Mouse (Mus musculus) thymus, adult 18-20 months (tissue): ENCODE results near the gene Hes6.

ENCODE experiments used
- DNase-seq, 2 experiments: peaks; one replicate each; pipeline ENCODE4 v3.0.0; 2022; ENCODE audit warnings: mixed read lengths in 2 of 2

Gene Hes6

DNA sequence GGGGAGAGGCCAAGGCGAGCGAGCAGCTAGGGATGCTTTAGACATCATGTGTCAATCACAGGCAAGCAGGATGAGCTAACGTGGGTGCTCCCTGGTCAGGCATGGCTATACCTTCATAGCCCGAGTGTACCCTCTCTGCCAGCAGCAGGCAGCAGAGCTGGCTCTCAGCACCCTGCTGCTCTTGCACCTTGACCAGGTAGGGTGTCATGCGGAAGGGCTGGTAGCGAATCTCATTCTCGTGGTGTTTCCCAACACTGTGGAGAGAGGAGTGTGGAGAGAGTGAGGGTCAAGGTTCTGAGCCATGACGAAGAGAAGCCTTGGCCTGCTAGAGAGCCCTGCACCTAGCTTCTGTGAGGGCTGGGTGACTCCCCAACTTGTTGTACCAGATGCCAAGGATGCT lies 25.9 kb upstream of the Hes6 start:
- DNase-seq = no peak

DNA sequence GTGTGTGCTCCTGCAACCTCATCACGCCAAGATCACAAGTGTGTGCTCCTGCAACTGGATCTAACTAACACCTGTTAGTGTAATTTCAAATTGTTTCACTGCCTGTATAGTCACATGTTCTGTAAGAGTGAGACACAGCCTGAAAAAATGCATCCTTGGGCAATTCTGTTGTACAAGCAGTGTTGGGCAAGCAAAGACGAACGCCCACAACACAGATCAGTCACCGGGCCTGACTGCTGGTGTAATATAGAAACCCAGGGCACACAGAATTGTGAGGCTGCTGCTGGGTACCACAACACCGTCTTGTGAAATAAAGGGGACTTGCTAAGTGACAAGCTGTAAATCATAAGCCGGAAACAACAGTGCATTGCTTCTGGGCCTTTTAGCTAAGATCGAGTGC lies 23.7 kb upstream of the Hes6 start:
- no peak for DNase-seq

DNA sequence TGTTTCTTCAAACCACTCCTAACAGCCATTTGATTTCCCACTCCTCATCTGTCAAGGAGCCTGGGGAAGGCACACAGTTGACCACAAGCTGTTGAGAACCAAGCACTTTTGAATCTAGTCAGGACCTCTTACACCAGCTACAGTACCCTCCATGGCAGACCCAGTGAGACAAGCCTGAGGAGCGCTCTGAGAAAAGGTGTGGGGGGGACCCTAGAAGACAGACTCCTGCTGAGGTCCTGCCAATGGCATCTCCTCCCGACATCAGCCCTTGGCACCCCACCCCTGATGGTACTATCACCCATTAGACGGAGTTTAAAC lies 23.2 kb upstream of the Hes6 start:
- no peak for DNase-seq

DNA sequence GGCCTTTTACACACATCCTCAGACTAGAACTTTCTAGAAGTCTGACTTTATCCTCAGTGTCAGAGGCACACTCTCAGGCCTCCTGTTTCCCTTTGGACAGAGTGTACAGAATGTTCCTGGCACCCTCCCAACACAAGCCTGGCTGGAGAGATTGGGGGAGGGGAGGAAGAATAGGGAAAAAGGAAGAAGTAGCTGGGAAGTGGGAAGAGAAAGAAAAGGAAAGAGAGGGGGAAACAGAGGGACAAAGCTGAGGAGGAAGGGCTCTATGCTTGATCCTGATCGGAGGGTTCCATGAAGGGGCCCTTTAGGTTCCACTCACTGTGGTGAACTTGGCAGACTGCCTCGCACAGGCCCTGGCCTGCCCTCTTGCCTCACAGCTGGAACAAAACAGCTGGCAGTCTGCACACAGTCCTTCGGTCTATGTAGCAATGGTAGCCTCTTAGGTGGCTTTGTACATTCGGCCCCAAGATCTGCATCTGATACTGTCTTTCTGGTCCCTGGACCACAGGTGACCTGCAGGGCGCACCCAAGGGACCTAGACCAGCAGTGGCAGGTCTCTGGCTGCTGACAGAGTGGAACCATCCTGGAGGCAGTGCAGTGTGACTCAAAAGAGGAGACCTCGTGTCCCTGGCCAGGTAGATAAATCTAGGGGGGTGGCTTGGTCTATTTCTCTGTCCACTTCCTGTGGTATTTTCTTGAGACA lies 22.7 kb upstream of the Hes6 start:
- no peak for DNase-seq

DNA sequence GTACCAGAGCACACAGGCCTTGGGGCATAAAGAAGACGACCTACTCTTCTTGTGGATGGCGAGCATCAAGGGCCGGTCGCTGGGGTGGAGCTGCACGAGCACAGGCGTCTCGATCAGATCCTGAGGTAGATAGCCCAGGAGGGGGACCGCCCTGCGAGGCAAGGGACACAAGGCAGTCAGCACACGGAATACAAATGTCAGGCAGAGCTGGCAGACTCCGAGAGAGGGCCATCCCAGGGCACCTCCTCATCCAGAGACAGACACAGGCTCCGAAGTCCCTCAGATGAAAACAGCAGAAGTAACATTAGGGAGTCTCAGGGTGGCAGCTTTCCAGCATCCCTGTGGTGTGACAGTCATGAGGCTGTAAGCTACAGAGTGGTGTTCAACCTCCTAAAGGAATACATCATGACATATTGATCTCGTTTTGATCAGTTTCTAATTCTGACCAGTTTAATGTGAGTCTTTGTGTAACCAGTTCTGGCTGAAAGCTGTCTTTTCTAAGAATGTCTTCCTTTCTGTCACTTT lies 21.8 kb upstream of the Hes6 start:
- DNase-seq = no peak

DNA sequence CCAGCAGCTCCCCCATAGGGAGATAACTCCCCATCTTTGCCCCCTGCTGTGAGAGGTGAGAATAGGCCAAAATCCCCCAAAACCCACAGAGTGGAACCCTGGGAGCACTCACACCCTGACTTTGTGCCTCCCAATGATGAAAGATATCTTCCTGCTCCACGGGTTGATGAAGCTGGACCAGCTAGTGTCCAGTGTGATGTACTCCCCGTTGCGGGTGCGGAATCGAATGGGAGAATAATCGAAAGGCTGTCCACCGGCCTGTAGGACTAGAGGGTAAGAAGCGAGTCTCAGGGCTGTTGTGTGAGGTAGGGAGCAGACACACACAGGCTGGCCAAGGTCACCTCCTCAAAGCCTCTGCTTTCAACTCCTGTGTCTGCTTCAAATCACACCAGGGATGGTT lies 21.1 kb upstream of the Hes6 start:
- no peak for DNase-seq

DNA sequence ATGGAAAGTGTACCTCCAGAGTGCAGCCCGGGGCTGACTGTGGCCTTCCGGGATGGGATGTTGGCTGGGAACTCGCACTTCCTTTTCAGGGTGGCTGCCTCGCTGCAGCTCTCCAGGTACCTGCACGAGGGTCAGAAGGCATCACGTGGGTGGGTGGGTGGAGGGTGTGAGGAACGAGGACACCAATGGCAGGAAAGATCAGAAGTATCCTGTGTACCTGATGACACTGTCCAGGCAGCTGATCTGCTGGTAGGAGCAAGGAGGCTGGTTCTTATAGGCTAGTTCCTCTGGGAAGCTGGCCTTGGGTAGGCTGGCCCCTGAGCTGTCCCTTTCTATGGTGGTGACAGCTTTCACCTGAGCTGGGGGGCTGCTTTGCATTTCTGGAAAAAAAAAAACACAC lies 16.9 kb upstream of the Hes6 start:
- no peak for DNase-seq

DNA sequence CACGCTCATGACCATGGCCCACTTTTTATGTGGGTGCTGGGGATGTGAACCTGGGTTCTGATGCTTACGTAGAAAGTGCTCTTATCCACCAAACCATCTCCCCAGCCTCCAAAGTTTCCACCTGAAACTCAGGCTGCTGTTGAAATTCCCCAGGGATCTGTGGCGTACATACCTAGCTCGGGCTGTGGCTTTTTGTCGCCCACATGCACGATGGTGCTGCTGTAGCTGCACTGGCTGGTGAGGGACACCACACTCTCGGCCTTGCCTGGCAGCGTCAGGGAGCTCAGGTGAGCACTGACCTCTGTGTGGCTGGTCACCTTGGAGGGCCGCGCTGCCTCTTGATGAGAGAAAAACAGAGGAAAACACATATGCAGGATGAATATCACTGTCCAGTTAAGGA lies 15.4 kb upstream of the Hes6 start:
- no peak for DNase-seq

DNA sequence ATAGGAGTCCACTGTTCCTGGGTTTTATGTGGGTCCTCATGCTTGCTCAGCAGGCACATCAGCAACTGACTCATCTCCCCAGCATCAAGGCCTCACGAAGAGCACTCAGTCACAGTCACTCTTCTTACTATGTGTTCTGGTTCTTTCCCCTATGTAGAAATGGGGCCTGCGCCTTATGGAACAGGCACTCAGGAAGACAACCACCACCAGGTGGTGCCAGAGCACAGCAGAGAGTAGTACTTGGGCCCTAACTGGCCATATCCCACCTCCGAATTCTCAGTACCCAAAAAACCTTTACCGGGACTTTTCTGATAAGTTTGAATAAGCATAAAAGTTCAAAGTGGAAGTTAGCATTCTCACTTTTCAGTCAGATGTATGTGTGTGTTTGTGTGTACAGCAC lies 14.8 kb upstream of the Hes6 start:
- DNase-seq = peak; percentile 39 to 44

DNA sequence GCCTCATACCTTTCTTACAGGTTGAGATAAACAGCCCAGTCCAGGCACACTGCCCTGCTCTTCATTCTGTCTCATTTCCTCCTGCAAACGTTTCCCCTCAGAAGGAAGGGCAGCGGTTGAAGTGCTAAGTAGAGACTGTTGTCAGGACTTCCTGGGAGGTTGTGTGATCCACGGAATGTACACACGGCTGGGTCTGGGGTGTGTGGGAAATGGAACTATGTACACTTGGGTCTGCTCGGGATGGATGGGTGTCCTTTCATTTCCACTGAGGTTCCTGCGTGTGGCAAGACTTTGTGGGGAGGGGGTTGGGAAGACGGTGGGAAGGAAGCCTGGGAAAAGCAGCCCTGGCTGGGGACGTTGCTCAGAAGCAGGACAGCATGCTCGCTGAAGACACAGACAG lies 12.6 kb upstream of the Hes6 start:
- DNase-seq = no peak

DNA sequence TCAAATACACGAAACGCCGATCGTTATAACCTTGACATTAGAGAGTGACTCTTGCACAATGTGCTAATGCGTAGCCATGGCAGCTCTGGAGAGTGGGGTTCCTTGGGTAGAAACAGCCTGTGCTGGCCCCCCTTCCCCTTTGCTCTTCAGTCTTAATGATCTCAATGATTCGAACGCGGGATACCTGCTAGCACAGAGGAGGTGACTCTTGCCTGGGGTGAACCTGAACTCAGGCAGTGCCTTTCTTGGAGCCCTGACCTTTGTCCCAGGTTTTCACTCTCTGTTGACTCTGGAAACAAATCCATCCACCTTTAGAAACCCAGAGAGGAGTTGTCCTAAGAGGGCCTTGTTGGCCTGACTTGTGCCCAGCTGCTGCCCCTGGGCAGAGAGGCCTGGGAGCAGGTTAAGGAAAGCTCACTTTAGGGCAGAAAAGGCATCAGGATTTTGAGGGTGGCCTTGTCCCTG lies 6.8 kb upstream of the Hes6 start:
- no peak for DNase-seq

DNA sequence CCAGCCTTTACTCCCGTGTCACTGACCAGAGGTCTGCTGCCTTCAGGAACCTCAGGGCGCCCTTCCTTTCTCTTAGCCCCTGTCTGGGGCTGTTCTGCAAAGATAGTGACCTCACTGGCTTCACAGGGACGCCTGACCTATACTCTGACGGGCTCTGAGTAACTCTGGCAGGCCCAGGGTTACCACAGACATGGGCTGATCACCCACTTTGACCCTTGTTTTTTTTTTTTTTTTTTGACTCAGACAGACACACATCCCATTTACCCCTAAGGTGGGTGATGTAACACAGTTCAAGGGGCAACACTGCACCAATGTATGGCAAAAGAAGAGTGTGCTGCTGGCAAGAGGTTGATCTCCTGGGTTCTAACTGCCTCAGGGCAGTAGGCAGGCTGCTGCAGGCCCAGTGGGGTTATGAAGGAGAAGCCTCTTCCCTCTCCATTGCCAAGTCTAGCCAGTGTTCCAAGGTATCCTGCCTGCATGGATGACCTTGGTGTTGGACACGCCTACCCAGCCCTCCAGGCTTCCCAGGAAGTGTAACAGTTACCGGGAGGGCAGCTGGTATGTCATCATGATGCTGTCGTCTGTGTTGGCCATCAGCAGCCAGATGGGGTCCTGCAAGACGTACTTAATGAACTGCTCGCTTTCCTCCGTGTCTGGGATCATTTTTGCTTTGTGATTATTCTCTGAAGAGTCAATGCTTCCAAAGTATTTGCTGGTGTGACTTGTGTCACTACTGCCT lies 6.2 kb upstream of the Hes6 start:
- no peak for DNase-seq

DNA sequence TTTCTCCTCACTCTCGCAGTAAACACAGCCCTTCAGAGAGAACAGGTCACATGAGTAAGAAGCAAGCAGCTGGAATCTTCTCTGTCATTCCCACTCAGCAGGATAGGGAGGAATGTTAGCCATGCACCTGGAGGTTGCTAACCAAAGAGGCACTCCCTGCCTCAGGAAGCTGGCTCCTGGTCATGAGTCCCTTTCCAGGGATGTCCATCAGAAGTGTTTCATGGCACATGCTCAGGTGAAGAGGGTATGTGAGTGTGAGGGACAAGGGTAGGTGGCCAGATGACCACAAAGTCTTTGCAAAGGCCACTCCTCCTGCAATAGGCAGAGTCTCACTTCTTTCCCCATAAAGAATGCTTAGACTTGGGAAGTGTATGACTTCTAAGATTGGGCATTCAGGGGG lies 4.2 kb upstream of the Hes6 start:
- no peak for DNase-seq

DNA sequence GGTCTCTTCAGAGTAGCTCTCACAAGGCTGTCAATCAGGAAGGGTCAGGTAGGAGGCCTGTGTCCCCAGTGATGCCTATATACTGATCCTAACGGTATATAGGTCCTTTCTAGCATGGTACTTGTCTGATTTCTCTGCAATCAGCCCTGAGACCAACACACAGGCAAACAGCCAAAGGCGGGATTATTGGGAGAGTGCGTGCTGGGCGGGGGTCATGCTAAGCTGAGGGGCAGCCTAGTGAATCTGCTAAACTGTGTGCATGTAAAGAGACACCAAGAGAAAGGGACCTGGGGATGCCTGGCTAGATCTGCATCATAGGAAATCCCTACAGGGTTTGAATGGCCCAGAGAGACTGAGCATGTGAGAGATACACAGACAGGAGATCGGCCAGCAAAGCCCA lies 1.5 kb upstream of the Hes6 start:
- no peak for DNase-seq

DNA sequence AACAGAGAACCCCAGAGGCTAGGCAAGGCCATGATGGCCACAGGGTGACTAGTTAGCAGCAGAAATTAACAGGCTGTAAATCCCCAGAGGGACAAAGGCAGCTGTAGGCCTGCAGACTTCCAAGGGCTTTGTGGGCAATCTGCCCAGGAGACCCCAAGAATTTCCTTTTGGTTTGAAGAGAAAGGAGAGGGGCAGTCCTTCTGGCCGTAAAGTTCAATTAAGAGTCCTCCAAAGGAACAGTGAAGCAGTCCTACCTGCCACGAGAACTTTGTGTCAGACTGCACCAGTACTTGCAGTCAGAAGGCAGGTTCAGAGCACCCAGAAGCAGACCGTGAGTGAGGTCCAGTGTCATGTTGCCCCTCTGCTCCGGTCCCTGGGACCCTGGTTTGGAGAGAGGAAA lies 1.1 kb upstream of the Hes6 start:
- DNase-seq = no peak

DNA sequence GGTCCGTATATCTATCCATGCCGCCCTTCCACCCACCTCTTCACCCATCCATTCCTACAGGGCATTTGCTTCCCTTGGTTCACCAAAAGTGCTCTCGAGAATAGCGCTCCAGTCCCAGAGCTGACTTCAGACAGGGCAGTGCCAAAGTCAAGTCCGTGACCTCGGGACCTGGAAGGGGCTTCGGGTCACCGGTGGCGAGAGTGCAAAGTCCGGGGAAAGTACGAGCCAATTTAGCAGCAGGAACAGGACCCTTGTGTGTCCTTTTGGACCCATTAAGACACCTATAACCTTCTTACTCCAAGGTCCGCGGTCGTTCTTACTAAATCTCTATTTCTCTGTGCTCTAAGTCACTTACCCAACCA lies 321 bp downstream of the Hes6 start:
- DNase-seq = no peak

DNA sequence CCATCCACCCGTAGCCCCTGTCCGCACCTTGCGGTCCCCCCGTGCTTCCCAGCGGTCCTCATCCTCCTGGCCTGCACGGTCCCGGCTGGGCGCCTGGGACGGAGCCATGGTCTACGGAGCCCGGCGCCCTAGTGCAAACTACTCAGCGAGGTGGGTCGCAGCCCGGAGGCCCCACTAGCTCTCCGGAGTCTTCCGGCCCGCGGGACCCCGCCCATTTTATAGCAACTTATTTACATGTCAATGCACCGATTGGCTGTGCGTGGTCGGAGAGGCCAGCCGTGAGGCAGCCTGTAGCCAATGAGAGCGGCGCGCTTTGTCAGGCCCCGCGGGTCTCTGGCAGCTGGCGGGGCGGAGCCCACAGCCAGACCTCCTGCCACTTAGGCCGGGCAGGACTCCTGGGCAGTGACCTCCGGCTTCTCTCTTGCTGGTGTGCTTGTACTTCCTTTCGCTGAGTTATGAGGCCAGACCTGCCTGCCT lies 770 bp downstream of the Hes6 start:
- DNase-seq = peak; percentile 94 to 97

DNA sequence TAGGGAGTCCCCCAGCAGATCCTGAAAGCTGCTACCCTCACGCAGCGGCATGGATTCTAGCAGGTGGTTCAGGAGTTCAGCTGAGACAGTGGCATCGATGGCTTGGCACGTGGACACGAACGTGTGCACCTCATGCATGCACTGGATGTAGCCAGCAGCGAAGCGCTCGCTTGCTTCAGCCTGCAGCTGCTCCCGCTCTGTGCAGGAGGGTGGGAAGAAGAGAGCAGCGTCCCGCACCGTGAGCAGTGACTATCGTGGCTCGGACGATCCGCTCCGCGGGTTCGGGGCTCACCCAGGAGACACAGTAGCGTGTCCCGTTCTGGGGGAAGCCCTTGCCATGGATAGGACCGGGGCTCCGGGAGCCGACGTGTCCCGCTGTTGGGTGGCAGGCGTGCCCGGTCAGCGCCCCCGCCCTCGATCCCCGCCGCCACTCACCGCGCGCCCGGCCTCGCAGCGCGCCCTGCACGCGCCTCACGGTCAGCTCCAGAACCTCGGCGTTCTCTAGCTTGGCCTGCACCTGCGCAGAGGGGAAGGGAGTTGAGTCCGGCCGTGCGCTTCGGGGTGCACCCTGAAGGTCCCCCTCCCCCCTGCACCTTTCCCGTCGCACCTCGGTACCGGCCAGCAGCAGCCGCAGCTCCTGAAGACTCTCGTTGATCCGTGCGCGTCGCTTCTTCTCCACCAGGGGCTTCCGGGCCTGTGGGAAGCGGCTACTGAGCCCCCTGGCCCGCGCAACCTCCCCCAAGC lies 1.4 kb downstream of the Hes6 start:
- DNase-seq = peak in 1 of 2 experiments; percentile 49

DNA sequence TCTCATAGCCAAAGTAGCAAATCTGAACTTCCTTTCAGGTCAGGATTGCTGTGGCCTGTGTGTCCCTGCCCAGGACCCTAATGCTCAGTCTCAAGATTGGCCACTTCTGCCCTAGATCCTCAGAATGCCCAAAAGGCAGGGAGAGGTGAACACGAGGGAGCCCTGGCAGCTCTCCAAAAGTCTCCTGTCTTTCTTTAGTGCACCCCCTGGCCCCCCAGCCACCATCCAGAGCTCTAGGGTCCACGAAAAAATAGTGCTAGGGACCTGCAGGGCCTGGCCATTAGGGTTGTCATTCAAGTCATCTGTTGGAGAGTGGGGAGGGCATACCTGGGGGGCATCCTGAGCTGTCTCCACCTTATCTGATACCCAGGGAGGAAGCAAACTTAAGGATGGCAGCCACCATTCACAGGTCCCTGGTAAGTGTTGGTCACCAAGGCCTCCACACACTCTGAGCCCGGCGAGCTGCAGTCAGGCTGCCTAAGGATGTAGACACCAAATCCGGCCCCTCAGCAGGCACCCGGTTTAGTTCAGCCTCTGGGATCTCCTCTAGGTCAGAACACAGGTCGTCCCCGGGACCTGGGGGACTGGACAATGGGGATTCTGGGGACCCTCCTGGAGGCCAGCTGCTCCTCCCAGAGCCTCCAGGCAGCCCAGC lies 2.1 kb downstream of the Hes6 start:
- DNase-seq = no peak

DNA sequence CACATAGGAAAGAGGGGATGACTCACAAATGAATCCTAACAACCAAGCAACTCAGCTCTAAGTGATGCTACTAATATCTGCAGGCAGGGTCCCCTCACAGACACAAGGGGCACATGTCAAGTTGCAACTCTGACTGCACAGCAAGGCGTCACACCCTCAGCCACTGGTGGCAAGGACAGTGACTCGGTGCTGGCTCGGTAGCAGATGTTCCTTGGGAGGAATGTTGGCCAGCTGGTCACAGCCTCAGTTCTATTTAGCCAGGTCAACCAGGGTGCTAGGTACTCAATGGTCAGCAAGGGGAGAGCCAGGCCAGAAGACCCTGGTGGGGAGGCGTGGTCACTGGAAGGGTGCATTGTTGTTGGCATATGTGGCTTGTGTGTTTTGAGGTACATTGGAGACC lies 6.0 kb downstream of the Hes6 start:
- DNase-seq = no peak

DNA sequence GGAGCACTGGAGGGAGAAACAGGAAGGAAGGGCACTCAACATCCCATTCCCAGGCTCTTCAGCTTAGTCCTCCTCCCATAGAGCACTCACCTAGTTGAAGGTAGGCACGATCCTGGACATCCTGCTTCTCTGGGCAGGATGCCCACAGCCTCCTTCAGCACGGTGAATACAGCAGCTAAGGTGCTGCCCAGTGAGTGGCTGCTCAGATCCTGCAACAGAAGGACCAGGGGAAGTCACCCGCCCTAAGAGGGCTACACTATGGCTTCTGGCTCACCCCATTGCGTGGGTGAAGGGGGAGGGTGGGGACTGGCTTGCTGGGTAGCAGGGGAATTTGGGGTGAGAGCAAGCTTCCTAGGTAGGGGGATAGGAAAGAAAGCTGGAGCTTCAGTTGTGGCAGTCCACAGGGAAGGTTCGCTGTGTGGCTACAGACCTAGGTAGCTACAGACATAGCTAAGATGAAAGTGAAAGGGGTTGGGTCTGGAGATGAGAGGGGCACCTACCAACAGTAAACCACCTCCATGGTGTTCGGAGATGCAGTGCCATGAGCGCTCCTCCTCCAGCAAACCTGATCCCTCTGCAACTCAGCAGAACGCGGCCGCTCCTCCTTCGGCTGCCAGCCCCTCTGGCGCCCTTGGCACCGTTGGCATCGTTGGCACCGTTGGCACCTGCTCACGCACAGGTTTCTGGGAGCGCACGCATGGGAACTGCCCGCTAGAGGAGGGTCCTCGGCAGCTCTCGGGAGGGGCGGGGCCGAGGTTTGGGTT lies 8.2 kb downstream of the Hes6 start:
- no peak for DNase-seq

DNA sequence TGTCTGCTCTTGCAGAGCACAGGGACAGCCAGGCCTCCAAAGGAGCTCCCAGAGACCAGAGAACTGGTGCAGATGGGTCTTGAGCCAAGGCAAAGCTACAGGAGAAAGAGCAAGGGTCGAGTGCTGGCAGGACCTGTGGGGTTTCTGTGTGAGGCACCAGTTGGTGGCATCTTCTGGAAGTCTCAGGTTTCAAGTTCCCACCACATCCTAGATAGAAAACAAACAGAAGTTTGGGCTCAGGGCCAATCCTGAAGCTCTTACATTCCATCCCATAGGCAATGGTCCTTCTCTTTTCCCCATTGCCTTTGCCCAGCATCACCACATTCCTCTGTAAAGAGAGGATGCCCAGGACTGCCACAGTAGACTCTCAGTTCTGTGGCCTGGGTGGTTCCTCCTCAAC lies 8.9 kb downstream of the Hes6 start:
- DNase-seq = no peak
